Mouse (Mus musculus) liver, adult 2 months (tissue): Measurements from ENCODE around the gene Gm20388.

ENCODE experiments used
- CTCF ChIP-seq: fragments of 200-500 bp; IDR thresholded peaks from 2 replicates; pipeline ENCODE4 v1.5.1; 2011; ENCODE audit warnings: low read depth, low read length, control low read depth
- POLR2A ChIP-seq: fragments of 200-500 bp; IDR thresholded peaks from 2 replicates; pipeline ENCODE4 v1.6.1; 2011; ENCODE audit warnings: low read length, control low read depth; ENCODE audit not compliant: insufficient read depth; ENCODE audit errors: extremely low read depth

DNA sequence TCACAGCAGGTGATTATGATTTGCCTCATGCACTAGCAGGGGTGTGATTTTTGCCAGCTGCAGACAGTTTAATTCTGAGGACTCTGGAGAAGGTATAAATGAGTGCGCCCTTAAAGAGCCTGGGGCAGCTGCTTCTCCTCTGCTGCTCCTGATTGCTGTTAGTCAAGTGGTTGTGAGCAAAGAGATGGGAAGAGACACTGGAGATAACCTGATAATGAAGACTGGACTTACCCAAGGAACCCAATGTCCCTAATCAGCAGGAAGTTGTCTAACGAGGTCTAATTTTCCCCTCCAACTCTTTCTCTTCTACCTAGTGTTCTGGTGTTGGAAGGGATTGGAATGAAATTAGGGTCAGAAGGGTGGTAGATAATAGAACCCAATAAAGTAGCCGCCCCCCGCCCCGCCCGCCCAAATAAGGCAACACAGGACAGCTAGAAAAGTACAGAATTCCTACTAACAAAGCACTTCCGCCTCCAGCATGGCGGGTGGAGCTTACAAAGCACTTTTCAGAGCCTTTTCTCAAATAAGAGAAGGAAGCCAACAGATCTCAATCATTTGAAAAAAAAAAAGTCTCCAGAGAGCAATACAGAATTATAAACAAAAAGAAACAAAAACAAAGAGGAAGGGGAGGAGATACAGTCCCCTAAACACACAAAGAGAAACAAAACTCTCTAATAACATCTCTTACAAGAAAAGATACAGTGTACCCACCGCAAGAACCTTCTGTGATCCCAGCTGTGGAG lies 3944.3 kb downstream of the Gm20388 start:
- TF ChIP-seq CTCF, result no peak
- no peak for TF ChIP-seq POLR2A
